Mouse (Mus musculus) neural tube, embryonic 12.5 days (tissue): ENCODE measurements around the gene Specc1l. TPM values are rescaled to one million over a fixed set of nuclear protein-coding genes. Genes with fewer than 3 reads are reported as not detected.

ENCODE experiments used
- ATAC-seq: fragments of 200-750 bp; cut with Nextera tagmentation; 2 replicates; pipeline ENCODE4 v1.8.0; 2017; ENCODE audit warnings: low read depth, mild to moderate bottlenecking, moderate TSS enrichment, moderate library complexity; ENCODE audit not compliant: low FRiP score
- H3K27ac ChIP-seq: fragments of 300-500 bp; sonication (generic); 2 replicates; pipeline ENCODE4 v1.5.1; 2016
- H3K27me3 ChIP-seq: fragments of 300-500 bp; sonication (generic); replicated peaks from 2 replicates; pipeline ENCODE4 v1.6.1; 2016; ENCODE audit warnings: mild to moderate bottlenecking
- H3K36me3 ChIP-seq: fragments of 300-500 bp; sonication (generic); 2 replicates; pipeline ENCODE4 v1.6.1; 2016; ENCODE audit warnings: mild to moderate bottlenecking
- H3K4me1 ChIP-seq: fragments of 300-500 bp; sonication (generic); 2 replicates; pipeline ENCODE4 v1.6.1; 2016
- H3K4me2 ChIP-seq: fragments of 300-500 bp; sonication (generic); replicated peaks from 2 replicates; pipeline ENCODE4 v1.6.1; 2016; ENCODE audit warnings: mild to moderate bottlenecking
- H3K4me3 ChIP-seq: fragments of 300-500 bp; sonication (generic); 2 replicates; pipeline ENCODE4 v1.5.1; 2016
- H3K9ac ChIP-seq: fragments of 300-500 bp; sonication (generic); 2 replicates; pipeline ENCODE4 v1.6.1; 2016; ENCODE audit warnings: mild to moderate bottlenecking
- H3K9me3 ChIP-seq: fragments of 300-500 bp; sonication (generic); 2 replicates; pipeline ENCODE4 v1.6.1; 2016; ENCODE audit warnings: mild to moderate bottlenecking
- WGBS: fragments of 180-500 bp; shearing (Covaris S2); methylation state at CpG from one replicate; pipeline ENCODE4 v1.1.7; 2016; 5-methylcytosine and 5-hydroxymethylcytosine counted together
- polyA plus RNA-seq: library from polyadenylated mRNA; unstranded; fragments of >200 nt; fragmentation: Nextera tagmentation; extraction: Ambion mirVana; gene quantifications from 2 replicates; pipeline ENCODE4 v1.2.1, GENCODE M21; 2016

The Specc1l gene
- polyA plus RNA-seq = 40.0 and 43.2 TPM in 2 replicates

DNA sequence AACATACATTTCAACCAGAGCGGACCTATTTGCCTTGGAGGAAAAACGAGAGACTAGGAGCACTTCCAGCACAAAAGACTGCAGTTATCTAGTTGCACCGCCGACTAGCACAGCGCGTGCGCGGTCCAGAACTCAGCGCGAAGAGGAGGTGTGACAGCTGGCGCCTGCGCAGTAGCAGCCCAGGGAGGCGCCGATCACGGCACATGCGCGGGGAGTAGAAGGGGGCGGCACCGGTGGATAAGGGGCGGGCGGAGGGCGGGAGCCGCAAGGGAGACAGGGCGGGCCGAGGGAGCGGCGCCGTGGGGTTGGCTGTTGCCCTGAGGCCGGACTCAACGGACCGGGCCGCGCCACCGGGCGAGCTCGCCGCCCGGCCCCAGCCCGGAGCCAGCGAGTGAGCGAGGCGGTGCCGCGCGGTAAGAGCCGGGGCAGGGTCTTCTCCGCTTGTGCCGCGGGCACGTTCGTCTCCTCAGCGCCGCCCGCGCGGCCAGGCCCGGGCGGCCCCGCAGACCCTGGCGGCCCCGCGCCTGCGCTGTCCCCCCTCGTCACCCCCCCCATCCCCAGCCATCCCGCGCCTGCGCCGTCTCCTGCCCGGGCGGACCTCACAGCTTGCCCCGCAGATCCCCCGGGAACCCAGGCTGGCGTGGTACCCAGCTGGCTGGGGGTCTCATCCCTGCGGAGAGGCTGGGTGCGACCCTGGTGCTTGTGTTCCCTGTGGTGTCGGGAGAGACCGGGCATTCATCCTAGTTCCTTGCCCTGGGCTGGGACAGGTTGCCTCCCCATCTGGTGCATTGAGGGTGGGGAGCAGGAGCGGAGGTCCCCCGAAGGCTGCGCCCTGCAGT is at the start of gene Specc1l:
TSS of gene Specc1l (plus strand) at position 267 of the 839 bp plus-strand sequence.
- peaks cover 5% of the 10 kb centered on the region; the same call in 1 of the 2 replicates for H3K4me1 ChIP-seq
- peak; percentile 98 for ATAC-seq
- WGBS = under 1% methylated on average over 62 of the region's 80 CpGs

DNA sequence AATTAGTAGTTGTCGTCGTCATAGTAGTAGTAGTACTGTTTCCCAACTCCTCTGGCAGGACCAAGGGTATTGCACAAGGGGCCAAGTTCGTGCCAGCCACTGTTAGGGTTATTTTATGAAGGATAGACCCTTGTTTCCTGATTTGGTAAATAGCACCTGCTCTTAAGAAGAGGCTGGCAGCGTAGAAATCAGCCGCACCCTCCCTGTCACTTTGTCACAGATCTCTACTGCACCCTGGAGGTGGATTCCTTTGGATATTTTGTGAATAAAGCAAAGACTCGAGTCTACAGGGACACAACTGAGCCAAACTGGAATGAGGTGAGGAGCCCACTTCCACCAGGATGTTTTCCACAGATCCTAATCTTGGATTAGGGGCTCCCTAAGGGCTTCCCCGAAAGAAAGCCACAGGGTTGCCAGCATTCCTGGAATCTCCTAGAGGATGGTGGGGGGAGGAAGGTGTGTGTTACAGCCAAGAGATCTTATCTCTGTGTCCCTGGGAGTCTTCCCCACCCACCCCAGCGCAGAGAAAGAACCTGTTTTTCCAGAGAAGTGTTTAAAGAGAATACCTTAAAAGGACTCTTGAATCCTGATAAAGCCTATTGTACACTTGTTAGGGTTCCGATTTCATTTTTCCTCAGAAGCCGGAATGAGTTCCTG is 45.9 kb upstream of the Specc1l start:
- no peak for ATAC-seq
- Histone ChIP-seq H3K27ac (no peak overlapping the region), H3K9me3 (no peaks in the 10 kb centered on the region), H3K4me2 (no peak overlapping the region), H3K36me3 (peaks cover 85% of the 10 kb centered on the region), H3K9ac (no peak overlapping the region), H3K4me1 (no peaks in the 10 kb centered on the region), H3K27me3 (no peaks in the 10 kb centered on the region), H3K4me3 (no peak overlapping the region)
- 86% methylated on average over 10 of the region's 10 CpGs for WGBS

More for the DNA sequence above, at the start of gene Specc1l:
- peak within 1 kb of the TSS; percentile 67 for H3K4me2 ChIP-seq
- H3K9me3 ChIP-seq = no peaks in the 10 kb centered on the region
- H3K4me3 ChIP-seq = peak within 1 kb of the TSS; percentile 71
- peak within 1 kb of the TSS; percentile 80 for H3K9ac ChIP-seq
- H3K27me3 ChIP-seq = no peaks in the 10 kb centered on the region
- H3K27ac ChIP-seq = peak within 1 kb of the TSS; percentile 94
- H3K36me3 ChIP-seq = no peaks in the 10 kb centered on the region

- 96% methylated on average over 4 of the region's 4 CpGs for WGBS
- no peaks in the 10 kb centered on the region for H3K4me1 ChIP-seq
- peaks cover 85% of the 10 kb centered on the region for H3K36me3 ChIP-seq
Measured at GRCm38 (mm10) chr10:75166601-75167000, 45.3 kb upstream of the Specc1l start.

GRCm38 (mm10) chr10:75170207-75170850 is 41.5 kb upstream of the Specc1l start:
- H3K9ac ChIP-seq = no peak overlapping the region
- no peaks in the 10 kb centered on the region for H3K27me3 ChIP-seq
- H3K36me3 ChIP-seq = peaks cover 73% of the 10 kb centered on the region
- no peak for ATAC-seq
- no peak overlapping the region for H3K27ac ChIP-seq
- no peak overlapping the region for H3K4me2 ChIP-seq
- 80% methylated on average over 12 of the region's 12 CpGs for WGBS
- no peak overlapping the region for H3K4me3 ChIP-seq
- no peaks in the 10 kb centered on the region for H3K4me1 ChIP-seq
- H3K9me3 ChIP-seq = no peaks in the 10 kb centered on the region

More at GRCm38 (mm10) chr10:75166601-75167000, 45.3 kb upstream of the Specc1l start:
- no peak overlapping the region for H3K4me3 ChIP-seq
- no peaks in the 10 kb centered on the region for H3K27me3 ChIP-seq
- H3K27ac ChIP-seq = no peak overlapping the region
- no peak for ATAC-seq
- H3K4me2 ChIP-seq = no peak overlapping the region
- no peaks in the 10 kb centered on the region for H3K9me3 ChIP-seq
- no peak overlapping the region for H3K9ac ChIP-seq

DNA sequence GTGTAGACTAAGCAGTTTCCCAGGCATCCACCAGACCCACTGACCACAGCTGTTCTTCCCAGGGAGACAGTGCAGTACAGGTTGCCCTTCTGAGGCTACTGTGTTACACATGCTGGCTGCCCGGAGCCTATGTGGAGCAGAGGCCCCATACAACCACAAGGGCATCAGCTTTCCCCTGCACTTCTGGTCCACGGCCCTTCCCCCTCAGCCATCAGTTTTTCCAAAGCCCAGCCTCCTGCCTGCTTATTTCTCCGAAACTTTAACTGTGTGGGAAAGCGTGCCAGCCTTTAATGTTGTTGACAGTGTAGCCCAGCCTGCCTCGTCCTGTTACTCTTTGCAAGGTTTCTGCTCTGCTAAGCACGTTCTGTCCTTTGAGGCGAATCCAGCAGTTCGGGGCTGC is 38.8 kb upstream of the Specc1l start:
- no peak for ATAC-seq
- no peak overlapping the region for H3K4me2 ChIP-seq
- no peaks in the 10 kb centered on the region for H3K4me1 ChIP-seq
- H3K4me3 ChIP-seq = no peak overlapping the region
- H3K27ac ChIP-seq = no peak overlapping the region
- H3K27me3 ChIP-seq = no peaks in the 10 kb centered on the region
- H3K9ac ChIP-seq = no peak overlapping the region
- 81% methylated on average over 8 of the region's 8 CpGs for WGBS
- H3K36me3 ChIP-seq = peaks cover 77% of the 10 kb centered on the region
- no peaks in the 10 kb centered on the region for H3K9me3 ChIP-seq

- ATAC-seq = no peak
- no peak overlapping the region for H3K9ac ChIP-seq
- 86% methylated on average over 12 of the region's 12 CpGs for WGBS
- no peak overlapping the region for H3K4me3 ChIP-seq
- H3K9me3 ChIP-seq = no peaks in the 10 kb centered on the region
- no peaks in the 10 kb centered on the region for H3K4me1 ChIP-seq
- no peak overlapping the region for H3K27ac ChIP-seq
- H3K27me3 ChIP-seq = no peaks in the 10 kb centered on the region
- no peak overlapping the region for H3K4me2 ChIP-seq
- H3K36me3 ChIP-seq = peaks cover 79% of the 10 kb centered on the region
Measured at GRCm38 (mm10) chr10:75173712-75174111, 38.2 kb upstream of the Specc1l start.

DNA sequence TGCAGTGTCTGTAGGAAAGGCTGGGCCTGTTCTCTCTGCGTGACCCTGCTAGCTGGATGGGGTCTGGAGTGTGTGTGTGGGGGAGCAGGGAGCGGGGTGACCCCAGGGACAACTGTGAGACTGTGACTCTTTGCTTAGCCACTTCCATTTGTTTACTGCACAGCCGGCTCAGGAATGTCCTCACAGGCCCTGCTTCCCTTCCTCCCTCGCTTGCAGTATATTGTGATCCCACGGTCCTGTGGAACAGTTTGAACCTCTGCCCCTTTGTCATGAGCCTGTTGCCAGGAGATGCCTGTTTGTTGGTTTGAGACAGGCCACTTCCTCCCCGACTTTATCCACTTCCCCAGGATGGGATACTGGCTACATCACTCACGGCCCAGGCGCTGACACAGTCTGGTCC is 35.4 kb upstream of the Specc1l start:
- Histone ChIP-seq H3K27me3 (no peaks in the 10 kb centered on the region), H3K9ac (no peak overlapping the region), H3K4me2 (no peak overlapping the region), H3K4me1 (no peaks in the 10 kb centered on the region), H3K4me3 (no peak overlapping the region), H3K27ac (no peak overlapping the region), H3K9me3 (no peaks in the 10 kb centered on the region), H3K36me3 (peaks cover 83% of the 10 kb centered on the region)
- 81% methylated on average over 8 of the region's 8 CpGs for WGBS
- ATAC-seq = no peak

DNA sequence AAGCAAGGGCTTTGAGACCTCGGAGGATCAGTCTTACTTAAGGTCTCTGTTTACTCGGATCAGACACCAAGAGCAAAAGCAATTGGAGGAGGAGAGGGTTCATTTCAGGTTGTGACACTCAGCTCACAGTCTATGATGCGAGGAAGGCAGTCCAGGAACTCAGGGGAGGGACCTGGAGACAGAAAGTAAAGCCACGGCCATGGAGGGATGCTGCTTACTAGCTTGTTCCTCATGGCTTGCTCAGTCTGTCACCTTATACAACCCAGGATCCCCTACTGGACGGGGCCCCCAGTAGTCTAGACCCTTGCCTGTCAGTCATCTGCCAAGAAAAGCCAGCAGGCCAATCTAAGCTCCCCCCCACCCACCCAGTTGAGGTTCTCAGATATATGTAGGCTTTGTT is 33.0 kb upstream of the Specc1l start:
- Histone ChIP-seq H3K4me1 (no peaks in the 10 kb centered on the region), H3K9me3 (no peaks in the 10 kb centered on the region), H3K4me3 (no peak overlapping the region), H3K9ac (no peak overlapping the region), H3K36me3 (peaks cover 88% of the 10 kb centered on the region), H3K27me3 (no peaks in the 10 kb centered on the region), H3K4me2 (no peak overlapping the region), H3K27ac (no peak overlapping the region)
- 96% methylated on average over 5 of the region's 5 CpGs for WGBS
- ATAC-seq = no peak

GRCm38 (mm10) chr10:75182151-75182774 is 29.6 kb upstream of the Specc1l start:
- 56% methylated on average over 14 of the region's 14 CpGs for WGBS
- no peaks in the 10 kb centered on the region for H3K27me3 ChIP-seq
- H3K4me2 ChIP-seq = no peak overlapping the region
- no peak overlapping the region for H3K4me3 ChIP-seq
- H3K36me3 ChIP-seq = peaks cover 71% of the 10 kb centered on the region
- no peak overlapping the region for H3K9ac ChIP-seq
- ATAC-seq = no peak; the same call in 1 of the 2 replicates
- H3K27ac ChIP-seq = no peak overlapping the region
- no peaks in the 10 kb centered on the region for H3K9me3 ChIP-seq
- H3K4me1 ChIP-seq = no peaks in the 10 kb centered on the region

GRCm38 (mm10) chr10:75184826-75185225 is 27.0 kb upstream of the Specc1l start:
- Histone ChIP-seq H3K9me3 (no peaks in the 10 kb centered on the region), H3K27ac (no peak overlapping the region), H3K4me2 (no peak overlapping the region), H3K4me1 (no peaks in the 10 kb centered on the region), H3K36me3 (peaks cover 45% of the 10 kb centered on the region), H3K4me3 (no peak overlapping the region), H3K9ac (no peak overlapping the region), H3K27me3 (no peaks in the 10 kb centered on the region)
- no peak for ATAC-seq
- 88% methylated on average over 9 of the region's 9 CpGs for WGBS

DNA sequence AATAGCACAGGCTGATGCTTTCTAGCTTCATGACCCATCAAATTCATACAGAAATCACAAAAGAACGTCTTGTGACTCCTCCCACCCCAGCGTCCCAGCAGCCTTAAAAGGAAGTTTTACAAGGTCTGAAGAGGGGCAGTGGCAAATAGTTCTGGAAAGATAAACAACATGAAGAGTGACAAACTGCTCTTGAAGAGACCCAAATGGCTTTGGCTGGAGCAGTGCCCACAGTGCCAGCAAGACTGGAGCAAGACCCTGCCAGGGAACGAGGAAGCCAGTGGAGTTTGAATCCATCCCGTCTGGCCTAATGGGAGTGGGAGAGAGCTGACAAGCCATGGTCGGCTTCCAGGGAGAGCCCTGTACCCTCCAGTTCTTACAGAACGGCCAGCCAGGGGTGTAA is 25.3 kb upstream of the Specc1l start:
- H3K27ac ChIP-seq = no peak overlapping the region
- H3K4me2 ChIP-seq = no peak overlapping the region
- peaks cover 28% of the 10 kb centered on the region for H3K36me3 ChIP-seq
- WGBS = 59% methylated on average over 6 of the region's 6 CpGs
- ATAC-seq = no peak
- no peaks in the 10 kb centered on the region for H3K27me3 ChIP-seq
- H3K4me1 ChIP-seq = no peaks in the 10 kb centered on the region
- H3K4me3 ChIP-seq = no peak overlapping the region
- H3K9me3 ChIP-seq = no peaks in the 10 kb centered on the region
- H3K9ac ChIP-seq = no peak overlapping the region
